Mouse (Mus musculus): Measurements from ENCODE around the gene Dlgap3.
A peak's percentile ranks its signal among the peaks of the same experiment; 100 is the strongest.

The Dlgap3 gene

GRCm38 (mm10) chr4:127174075-127174899, 5.3 kb downstream of the Dlgap3 start:
- peak; percentile 89 for DNase-seq (ENCODE audit: low read depth, low spot score)

DNA sequence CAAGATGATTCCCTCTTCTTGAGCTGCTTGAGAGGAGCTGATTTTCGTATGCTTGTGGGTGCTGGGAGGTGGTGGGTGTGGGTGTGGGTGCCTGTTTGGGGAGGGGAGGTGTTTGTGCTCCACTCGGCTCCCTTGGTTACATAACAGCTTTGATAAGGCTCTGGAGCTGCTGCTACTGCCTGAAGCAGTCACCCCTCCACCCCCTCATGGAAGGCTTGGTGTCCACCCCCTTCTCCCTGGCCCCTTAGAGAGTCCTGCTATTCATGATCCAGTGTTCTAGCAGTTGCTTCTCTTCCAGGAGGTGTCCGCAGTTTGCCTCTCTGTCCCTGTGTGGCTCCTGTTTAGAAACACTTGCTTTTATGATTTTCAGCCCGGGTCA, 5.9 kb downstream of the Dlgap3 start:
- peak; percentile 90 for DNase-seq (ENCODE audit: low read depth, low spot score)

DNA sequence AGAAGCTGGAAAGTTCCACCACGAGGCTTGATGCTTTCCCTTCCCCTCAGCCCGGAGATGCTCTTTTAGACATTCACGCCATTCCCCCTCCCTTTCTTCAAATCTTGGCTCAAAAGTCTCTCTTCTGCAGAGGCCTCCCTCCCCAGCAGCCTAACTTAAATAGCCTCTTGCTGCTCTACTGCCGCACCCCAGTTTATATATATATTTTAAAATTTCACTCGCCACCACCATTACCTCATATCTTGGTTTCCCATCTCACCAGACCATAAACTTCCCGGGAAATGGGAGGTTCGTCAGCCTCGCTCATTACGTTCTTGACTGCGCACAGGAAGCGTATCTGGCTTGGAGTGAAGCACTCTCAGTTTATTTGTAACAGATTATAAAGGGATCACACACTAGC, 9.0 kb downstream of the Dlgap3 start:
- DNase-seq (ENCODE audit: low read depth, low spot score), result peak; percentile 85

DNA sequence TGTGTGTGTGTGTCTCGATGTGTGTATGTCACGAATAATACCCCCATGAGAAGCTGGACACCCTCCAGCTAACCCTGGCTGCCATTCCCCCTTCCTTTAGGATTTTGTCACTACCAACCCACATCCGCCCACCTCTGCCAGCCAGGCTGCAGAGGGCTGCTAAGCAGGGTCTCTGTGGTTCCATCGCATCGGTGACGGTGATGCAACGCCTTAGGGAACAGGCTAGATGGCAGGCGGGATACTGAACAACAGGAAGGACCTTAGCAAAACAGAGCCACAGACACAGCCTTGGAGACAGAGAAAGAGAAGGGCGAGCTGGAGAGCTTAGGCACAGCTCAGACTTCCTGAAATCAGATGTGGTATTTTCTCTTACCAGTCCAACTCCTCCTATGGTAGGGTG, 9.7 kb downstream of the Dlgap3 start:
- no peak for DNase-seq (ENCODE audit: low read depth, low spot score)

DNA sequence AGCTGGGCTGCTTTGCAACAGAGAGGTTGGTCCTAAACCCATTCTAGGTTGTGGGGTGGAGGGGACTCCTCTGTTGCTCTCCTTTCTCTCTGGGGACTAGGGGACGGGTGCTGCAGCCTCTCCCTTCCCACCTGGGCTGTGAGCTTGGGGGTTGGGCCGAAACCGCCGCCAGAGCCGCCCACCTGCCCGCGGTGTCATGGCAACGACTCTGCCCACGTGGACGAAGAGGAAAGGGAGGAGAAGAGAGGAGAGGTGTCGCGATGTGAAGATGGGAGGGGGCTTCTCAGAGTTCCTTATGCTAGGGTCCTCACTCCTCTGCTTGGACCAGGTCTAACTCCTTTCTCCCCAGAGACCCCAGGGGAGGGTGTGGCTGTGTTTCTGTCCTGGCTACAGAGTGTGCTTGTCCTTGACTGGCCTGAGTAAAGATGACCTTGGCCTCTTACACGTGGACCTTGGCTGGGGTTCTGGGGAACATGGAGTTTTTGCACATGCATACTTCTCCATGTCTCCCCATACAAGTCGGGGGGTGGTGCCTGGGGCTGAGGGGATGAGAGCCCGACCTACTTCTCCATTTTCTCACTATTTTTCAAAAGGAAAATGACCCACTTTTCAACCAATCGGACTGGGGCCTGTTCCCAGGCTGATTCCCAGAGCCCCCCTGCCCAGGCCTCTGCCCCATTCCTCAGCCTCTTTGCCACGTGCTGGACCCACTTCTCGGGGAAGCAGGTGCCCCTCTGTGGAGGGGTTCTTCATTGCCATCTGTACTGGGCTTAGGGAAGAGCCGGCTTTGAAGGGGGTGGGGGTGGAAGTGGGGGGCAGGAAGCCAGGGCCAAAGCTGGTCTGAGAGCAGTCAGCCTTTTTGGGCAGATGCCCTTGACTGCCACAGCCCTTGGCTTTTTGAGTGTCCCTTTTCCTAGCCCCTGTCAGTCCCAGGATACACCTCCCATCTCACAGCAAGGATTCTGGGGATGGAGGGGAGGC, 10.8 kb downstream of the Dlgap3 start:
- DNase-seq (ENCODE audit: low read depth, low spot score), result no peak

DNA sequence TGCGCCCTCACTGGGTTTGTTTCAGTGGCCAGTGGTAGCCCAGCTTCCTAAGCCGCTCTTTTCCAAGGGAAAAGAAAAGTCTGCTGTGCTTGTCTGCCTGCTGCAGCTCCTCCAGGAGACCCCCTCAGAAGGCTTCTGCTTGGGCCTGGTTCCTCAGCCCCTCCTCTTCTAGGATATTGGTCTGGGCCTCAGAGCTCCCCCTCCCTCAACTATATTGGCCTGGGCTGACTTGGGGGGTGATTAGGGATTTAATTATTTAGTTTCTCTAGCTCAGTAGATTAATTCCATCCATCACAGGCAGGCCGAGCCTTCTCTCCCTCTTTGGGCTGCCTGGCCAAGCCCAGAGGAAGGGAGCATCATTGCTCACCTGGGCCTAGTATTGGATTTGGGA, 11.4 kb downstream of the Dlgap3 start:
- DNase-seq (ENCODE audit: low read depth, low spot score), result no peak

GRCm38 (mm10) chr4:127181010-127181409, 12.0 kb downstream of the Dlgap3 start:
- no peak for DNase-seq (ENCODE audit: low read depth, low spot score)

GRCm38 (mm10) chr4:127183867-127184266, 14.9 kb downstream of the Dlgap3 start:
- DNase-seq (ENCODE audit: low read depth, low spot score), result no peak

GRCm38 (mm10) chr4:127190921-127191320, 21.9 kb downstream of the Dlgap3 start:
- DNase-seq (ENCODE audit: low read depth, low spot score), result no peak

GRCm38 (mm10) chr4:127192704-127193103, 23.7 kb downstream of the Dlgap3 start:
- DNase-seq (ENCODE audit: low read depth, low spot score), result no peak

DNA sequence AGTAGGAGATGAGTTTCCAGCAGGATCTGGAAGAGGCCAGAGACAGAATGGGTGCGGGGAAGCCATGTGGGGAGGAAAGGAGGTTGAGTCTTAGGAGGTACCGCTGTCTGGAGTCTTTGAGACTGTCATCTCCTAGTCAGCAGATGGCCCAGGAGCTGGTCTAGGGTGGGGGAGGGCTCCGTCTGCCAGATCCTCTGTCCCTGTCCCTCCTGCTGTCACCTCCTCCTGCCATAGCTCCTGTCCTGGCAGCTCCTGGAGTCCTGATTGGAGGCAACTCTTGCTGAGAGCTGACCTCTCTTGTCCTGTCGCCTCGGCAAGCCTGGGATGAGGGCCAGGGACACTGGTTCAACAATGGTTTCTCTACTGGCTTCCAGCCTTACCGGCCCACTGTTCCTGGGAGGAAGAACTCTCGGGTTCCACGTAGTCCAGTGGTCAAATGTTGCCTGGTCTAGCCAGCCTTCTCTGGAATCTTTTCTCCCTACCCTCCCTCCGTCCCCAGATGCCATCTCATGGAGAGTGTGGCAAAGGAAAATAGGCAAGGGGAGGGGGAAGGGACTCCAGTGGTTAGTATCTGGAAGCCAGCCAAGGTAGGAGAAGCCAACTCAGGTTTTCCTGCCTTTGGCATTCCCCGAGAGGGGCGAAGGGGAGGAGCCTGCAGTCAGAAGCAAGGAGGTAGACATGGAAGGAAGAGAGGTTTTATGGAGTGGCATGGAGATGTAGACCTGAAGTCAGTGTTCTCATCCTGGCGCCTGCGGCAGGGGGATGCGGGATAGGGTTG, 24.6 kb downstream of the Dlgap3 start:
- DNase-seq (ENCODE audit: low read depth, low spot score), result no peak

- no peak for DNase-seq (ENCODE audit: low read depth, low spot score)
Measured at GRCm38 (mm10) chr4:127194477-127195269, 25.7 kb downstream of the Dlgap3 start.

- no peak for DNase-seq (ENCODE audit: low read depth, low spot score)
Measured at GRCm38 (mm10) chr4:127198609-127199008, 29.6 kb downstream of the Dlgap3 start.

GRCm38 (mm10) chr4:127199406-127199805, 30.4 kb downstream of the Dlgap3 start:
- DNase-seq (ENCODE audit: low read depth, low spot score), result no peak

GRCm38 (mm10) chr4:127200164-127200722, 31.2 kb downstream of the Dlgap3 start:
- DNase-seq (ENCODE audit: low read depth, low spot score), result no peak

- no peak for DNase-seq (ENCODE audit: low read depth, low spot score)
Measured at GRCm38 (mm10) chr4:127200769-127201617, 32.0 kb downstream of the Dlgap3 start.

GRCm38 (mm10) chr4:127203081-127203480, 34.1 kb downstream of the Dlgap3 start:
- peak; percentile 62 for DNase-seq (ENCODE audit: low read depth, low spot score)

- DNase-seq (ENCODE audit: low read depth, low spot score), result no peak
Measured at GRCm38 (mm10) chr4:127211318-127211717, 42.3 kb downstream of the Dlgap3 start.

GRCm38 (mm10) chr4:127214510-127214909, 45.5 kb downstream of the Dlgap3 start:
- no peak for DNase-seq (ENCODE audit: low read depth, low spot score)

DNA sequence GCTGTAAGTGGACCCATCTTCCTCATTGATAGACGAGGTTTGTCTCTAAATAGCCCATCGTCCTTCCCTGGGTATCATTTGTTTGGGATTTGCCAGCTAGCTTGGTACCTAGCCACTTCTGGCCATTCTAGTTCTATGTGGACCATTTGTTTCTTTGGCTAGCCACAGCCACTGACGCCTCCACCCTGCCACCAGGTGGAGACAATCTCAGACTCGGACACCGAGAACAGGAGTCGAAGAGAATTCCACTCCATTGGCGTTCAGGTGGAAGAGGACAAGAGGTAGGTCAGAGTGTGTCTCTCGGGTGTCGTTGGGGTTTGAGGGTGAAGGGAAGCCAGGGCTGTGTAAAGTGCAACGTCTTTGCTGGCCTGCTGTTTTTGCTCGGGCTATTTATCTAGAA, 46.1 kb downstream of the Dlgap3 start:
- DNase-seq (ENCODE audit: low read depth, low spot score), result no peak

Data from telencephalon, adult 2 months (tissue).